Mouse (Mus musculus): ENCODE measurements around the gene Rab2b.
A peak's percentile ranks its signal among the peaks of the same experiment; 100 is the strongest.

Rab2b gene

GRCm38 (mm10) chr14:52279747-52280120 is 389 bp upstream of the Rab2b start:
- no peak for DNase-seq (ENCODE audit: extremely low spot score, low spot score)

GRCm38 (mm10) chr14:52277210-52277609 is 2.1 kb downstream of the Rab2b start:
- no peak for DNase-seq (ENCODE audit: extremely low spot score, low spot score)

GRCm38 (mm10) chr14:52272781-52273180 is 6.6 kb downstream of the Rab2b start:
- DNase-seq (ENCODE audit: extremely low spot score, low spot score) = no peak

- DNase-seq (ENCODE audit: extremely low spot score, low spot score) = peak; percentile 96
Measured at GRCm38 (mm10) chr14:52257484-52258213, 21.7 kb downstream of the Rab2b start, which contains the start of gene Chd8. Gene Chd8 (minus strand): TSS chr14:52257780.

- peak; percentile 24 for DNase-seq (ENCODE audit: extremely low spot score, low spot score)
Measured at GRCm38 (mm10) chr14:52256311-52257175, 22.8 kb downstream of the Rab2b start.

GRCm38 (mm10) chr14:52246129-52246528 is 33.2 kb downstream of the Rab2b start:
- DNase-seq (ENCODE audit: extremely low spot score, low spot score) = no peak

GRCm38 (mm10) chr14:52244690-52245042 is 34.7 kb downstream of the Rab2b start:
- no peak for DNase-seq (ENCODE audit: extremely low spot score, low spot score)

- DNase-seq (ENCODE audit: extremely low spot score, low spot score) = peak; percentile 99
Measured at GRCm38 (mm10) chr14:52244041-52244689, 35.2 kb downstream of the Rab2b start.

GRCm38 (mm10) chr14:52236216-52236615 is 43.1 kb downstream of the Rab2b start:
- DNase-seq (ENCODE audit: extremely low spot score, low spot score) = no peak

- DNase-seq (ENCODE audit: extremely low spot score, low spot score) = no peak
Measured at GRCm38 (mm10) chr14:52235165-52235564, 44.2 kb downstream of the Rab2b start.

- no peak for DNase-seq (ENCODE audit: extremely low spot score, low spot score)
Measured at GRCm38 (mm10) chr14:52232249-52232648, 47.1 kb downstream of the Rab2b start.

GRCm38 (mm10) chr14:52225972-52226371 is 53.4 kb downstream of the Rab2b start:
- no peak for DNase-seq (ENCODE audit: extremely low spot score, low spot score)

- DNase-seq (ENCODE audit: extremely low spot score, low spot score) = no peak
Measured at GRCm38 (mm10) chr14:52217261-52217660, 62.1 kb downstream of the Rab2b start.
